Mouse (Mus musculus): Measurements from ENCODE around the gene Gdf15.

GRCm38 (mm10) chr8:70591569-70591968, 40.7 kb downstream of the Gdf15 start:
- no peak for TF ChIP-seq CTCF (IDR thresholded peaks at IDR 0.05; ENCODE audit: insufficient read depth, low read length)
- no peak for TF ChIP-seq POLR2A (IDR thresholded peaks at IDR 0.05; ENCODE audit: borderline replicate concordance, extremely low read depth, low read depth, low read length)

All from lung, adult 2 months (tissue).